In genomic region chr6:127284226-127284625, GRCm38 (mm10) we compare ENCODE assay signal across 23 mouse cellular contexts.
DNase-seq lines count a peak whose midpoint lies in the region; ATAC-seq lines count a peak whose summit lies in the region.
"Had no signal": no experiment of that assay in that cellular context is flagged by ENCODE, and none has a peak within 500 bp of the region (broad histone marks: within the 10 kb centered on the region; RNA-seq: fewer than 3 reads in every experiment).

No protein-coding gene starts in this region.

- H3K36me3 ChIP-seq in heart, embryonic 12.5 days = no peaks in the 10 kb centered on the region
- no peaks in the 10 kb centered on the region for H3K36me3 ChIP-seq in embryonic facial prominence, embryonic 10.5 days (replicated peaks)
- no peaks in the 10 kb centered on the region for H3K36me3 ChIP-seq in limb, embryonic 15.5 days
- H3K36me3 ChIP-seq: hindbrain, embryonic 13.5 days; liver, embryonic 12.5 days; midbrain, embryonic 15.5 days; stomach, embryonic 15.5 days had no signal

- no peak for ATAC-seq in heart, embryonic 12.5 days (ENCODE audit: insufficient number of reproducible peaks, low FRiP score)
- ATAC-seq in limb, embryonic 15.5 days (ENCODE audit: insufficient number of reproducible peaks, low FRiP score, low TSS enrichment, low read depth) = no peak
- ATAC-seq: forebrain, embryonic 13.5 days; liver, embryonic 12.5 days; midbrain, embryonic 15.5 days had no signal

- intact Hi-C loops in heart, postnatal 25 days (cut with DNase I) = no loop called here

- H3K4me2 ChIP-seq in heart, embryonic 12.5 days = no peak overlapping the region
- H3K4me2 ChIP-seq in limb, embryonic 15.5 days = no peak overlapping the region
- H3K4me2 ChIP-seq: forebrain, embryonic 13.5 days; heart, embryonic 11.5 days; hindbrain, embryonic 13.5 days; liver, embryonic 12.5 days; midbrain, embryonic 15.5 days; stomach, embryonic 15.5 days had no signal

- H3K27me3 ChIP-seq in heart, embryonic 12.5 days (replicated peaks) = peaks cover 15% of the 10 kb centered on the region
- 0 out of 2 replicates have a peak, but pooled peaks cover 3% of the 10 kb centered on the region for H3K27me3 ChIP-seq in embryonic facial prominence, embryonic 10.5 days (replicated peaks; ENCODE audit: low read depth, poor library complexity, severe bottlenecking)
- no peaks in the 10 kb centered on the region for H3K27me3 ChIP-seq in limb, embryonic 15.5 days
- H3K27me3 ChIP-seq: forebrain, embryonic 13.5 days; hindbrain, embryonic 13.5 days; midbrain, embryonic 15.5 days; stomach, embryonic 15.5 days had no signal

- H3K9me3 ChIP-seq in heart, embryonic 12.5 days (replicated peaks) = 0 out of 2 replicates have a peak, but pooled peaks cover 3% of the 10 kb centered on the region
- no peaks in the 10 kb centered on the region for H3K9me3 ChIP-seq in embryonic facial prominence, embryonic 10.5 days
- no peaks in the 10 kb centered on the region for H3K9me3 ChIP-seq in limb, embryonic 15.5 days
- H3K9me3 ChIP-seq: forebrain, embryonic 13.5 days; hindbrain, embryonic 13.5 days; liver, embryonic 12.5 days; midbrain, embryonic 15.5 days; stomach, embryonic 15.5 days had no signal

- H3K27ac ChIP-seq in heart, embryonic 12.5 days (ENCODE audit: poor library complexity, severe bottlenecking) = no peak overlapping the region
- peak overlapping the region; percentile 70 for H3K27ac ChIP-seq in embryonic facial prominence, embryonic 10.5 days (replicated peaks)
- peak overlapping the region; percentile 57 for H3K27ac ChIP-seq in limb, embryonic 15.5 days
- H3K27ac ChIP-seq: forebrain, embryonic 13.5 days; hindbrain, embryonic 13.5 days; liver, embryonic 12.5 days; midbrain, embryonic 15.5 days; stomach, embryonic 15.5 days had no signal

- peak overlapping the region; percentile 10; the same call in 1 of the 2 replicates for H3K9ac ChIP-seq in heart, embryonic 12.5 days
- H3K9ac ChIP-seq in limb, embryonic 15.5 days = no peak overlapping the region
- H3K9ac ChIP-seq: forebrain, embryonic 13.5 days; hindbrain, embryonic 13.5 days; liver, embryonic 12.5 days; midbrain, embryonic 15.5 days; stomach, embryonic 15.5 days had no signal

- no peak overlapping the region for H3K4me3 ChIP-seq in heart, embryonic 12.5 days
- H3K4me3 ChIP-seq in embryonic facial prominence, embryonic 10.5 days = no peak overlapping the region
- H3K4me3 ChIP-seq in limb, embryonic 15.5 days = no peak overlapping the region
- H3K4me3 ChIP-seq: forebrain, embryonic 13.5 days; hindbrain, embryonic 13.5 days; liver, embryonic 12.5 days; midbrain, embryonic 15.5 days; stomach, embryonic 15.5 days had no signal

- WGBS in heart, embryonic 12.5 days = 63% methylated on average over 6 of the region's 6 CpGs
- WGBS in embryonic facial prominence, embryonic 10.5 days = 26% methylated on average over 6 of the region's 6 CpGs
- 22% methylated on average over 6 of the region's 6 CpGs for WGBS in limb, embryonic 15.5 days

- no peak for DNase-seq in heart, postnatal 25 days (ENCODE audit: low spot score)
- DNase-seq in embryonic facial prominence, embryonic 10.5 days (ENCODE audit: low spot score) = peak; percentile 71
- DNase-seq in forelimb bud, embryonic 11.5 days (ENCODE audit: low read depth, low spot score) = peak; percentile 63
- no peak for DNase-seq in gastrocnemius, postnatal 10 days
- no peak for DNase-seq in cerebellum, adult 9-11 months
- DNase-seq in right cerebral cortex, postnatal 36 days (ENCODE audit: low spot score in 2 of 2) = no peak
- DNase-seq: adrenal gland, postnatal 14 days; cerebellum, adult 8-10 months; gastrocnemius, postnatal 14 days; heart, postnatal 10 days; kidney, adult 11 months; lung, adult 18-20 months; lung, postnatal 14 days; right cerebral cortex, adult 18-20 months; thymus, postnatal 25 days had no signal

- H3K4me1 ChIP-seq in heart, embryonic 12.5 days (replicated peaks) = peaks cover 9% of the 10 kb centered on the region
- H3K4me1 ChIP-seq in embryonic facial prominence, embryonic 10.5 days = peaks cover 49% of the 10 kb centered on the region
- H3K4me1 ChIP-seq in limb, embryonic 15.5 days = peaks cover 32% of the 10 kb centered on the region
- H3K4me1 ChIP-seq: forebrain, embryonic 13.5 days; hindbrain, embryonic 13.5 days; midbrain, embryonic 15.5 days had no signal

Comparison
In these comparisons a context has a peak if more than half of its experiments do, and no peak if none do; other contexts are left out.
1. DNase-seq: peak in embryonic facial prominence, embryonic 10.5 days (single experiment) and forelimb bud, embryonic 11.5 days (single experiment); none in heart, postnatal 25 days (single experiment), gastrocnemius, postnatal 10 days (single experiment), cerebellum, adult 9-11 months (single experiment) and right cerebral cortex, postnatal 36 days (0 of 2).